Mouse (Mus musculus): ENCODE measurements around the gene Ipo8.
A peak's percentile ranks its signal among the peaks of the same experiment; 100 is the strongest.

Gene Ipo8

DNA sequence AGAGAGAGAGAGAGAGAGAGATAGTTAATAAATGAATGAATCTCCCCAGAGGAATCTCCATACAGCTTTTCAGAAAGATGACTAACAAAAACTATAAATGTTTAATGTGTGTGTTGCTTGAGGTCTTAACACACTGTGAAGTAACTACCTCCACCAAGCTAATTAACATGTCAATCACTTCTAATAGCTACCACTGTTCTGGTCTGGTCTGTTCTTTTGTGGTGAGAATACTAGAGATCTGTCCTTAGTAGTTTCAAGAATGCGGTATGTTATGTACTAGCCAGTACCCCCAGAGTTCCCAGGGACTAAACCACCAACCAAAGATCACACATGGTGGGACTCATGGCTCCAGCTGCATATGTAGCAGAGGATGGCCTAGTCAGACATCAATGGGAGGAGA lies 74.7 kb downstream of the Ipo8 start:
- no peak for DNase-seq (ENCODE audit: low spot score)

DNA sequence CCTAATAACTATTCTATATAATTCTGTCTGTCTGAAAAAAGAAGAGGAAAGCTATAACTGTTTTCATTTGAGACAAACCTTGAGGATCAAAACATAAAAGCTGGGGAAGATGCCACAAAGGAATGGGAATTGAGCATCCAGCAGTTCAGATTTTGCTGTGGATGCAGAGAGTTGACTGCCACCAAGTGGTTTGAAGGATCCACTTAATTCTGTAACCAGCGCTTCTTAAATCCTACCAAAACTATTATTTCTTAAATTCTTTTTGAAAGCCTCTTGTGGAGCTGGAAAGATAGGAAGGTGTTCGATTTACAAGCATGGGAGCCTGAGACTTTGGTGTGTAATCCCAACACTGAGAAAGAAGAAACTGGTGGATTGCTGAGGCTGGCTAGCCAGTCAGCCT lies 79.9 kb downstream of the Ipo8 start:
- no peak for DNase-seq (ENCODE audit: low spot score)

DNA sequence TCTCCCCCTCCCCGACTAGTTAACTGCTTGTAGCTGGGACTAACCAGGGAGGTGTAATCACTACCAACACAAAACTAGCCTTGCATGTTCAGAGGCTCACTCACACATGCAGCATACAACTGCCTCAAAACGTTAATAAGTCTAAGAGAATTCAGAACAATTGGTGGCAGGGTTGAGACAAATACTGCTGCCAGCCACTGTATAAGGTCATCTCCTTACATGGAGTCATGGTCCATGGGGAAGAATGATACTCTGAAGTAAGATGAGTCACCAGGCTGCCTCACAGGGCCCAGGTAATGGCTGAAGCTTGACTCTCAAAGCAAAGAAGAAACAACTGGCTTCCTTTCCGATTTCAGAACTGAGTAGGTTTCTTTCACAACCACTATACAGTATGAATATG lies 81.1 kb downstream of the Ipo8 start:
- no peak for DNase-seq (ENCODE audit: low spot score)

DNA sequence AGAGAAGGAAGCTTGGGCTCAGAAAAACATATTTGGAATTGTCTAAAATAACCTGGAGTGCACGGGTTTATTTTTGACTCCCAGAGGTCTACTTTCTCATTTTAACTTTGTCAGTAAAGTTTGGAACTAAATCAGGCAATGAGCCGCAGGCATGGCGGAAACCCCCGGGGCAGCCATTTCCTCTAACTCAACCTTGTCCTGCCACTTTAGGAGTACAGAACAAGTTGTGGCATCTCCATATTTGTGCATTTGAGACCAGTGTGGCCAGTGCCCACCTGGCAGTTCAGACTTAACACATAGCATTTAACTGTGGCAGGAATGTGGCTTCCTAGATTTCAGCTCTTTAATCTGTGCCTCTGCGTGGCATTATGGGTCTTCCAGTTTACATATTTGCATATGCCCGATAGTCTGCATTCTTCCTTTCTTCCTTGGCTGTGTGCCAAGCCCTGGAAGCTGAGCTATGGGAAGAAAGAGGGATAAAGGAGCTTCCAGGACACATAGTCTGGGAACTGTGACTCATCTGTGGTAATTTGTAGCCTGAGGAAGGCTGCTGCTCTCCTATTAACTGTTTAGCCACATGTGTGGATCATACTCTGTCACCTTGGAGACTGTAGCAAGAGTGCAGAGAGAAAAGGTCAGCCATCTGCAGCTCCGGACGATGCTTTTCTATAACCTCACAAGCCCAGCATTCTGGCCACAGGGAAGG lies 90.6 kb downstream of the Ipo8 start:
- DNase-seq (ENCODE audit: low spot score) = no peak

DNA sequence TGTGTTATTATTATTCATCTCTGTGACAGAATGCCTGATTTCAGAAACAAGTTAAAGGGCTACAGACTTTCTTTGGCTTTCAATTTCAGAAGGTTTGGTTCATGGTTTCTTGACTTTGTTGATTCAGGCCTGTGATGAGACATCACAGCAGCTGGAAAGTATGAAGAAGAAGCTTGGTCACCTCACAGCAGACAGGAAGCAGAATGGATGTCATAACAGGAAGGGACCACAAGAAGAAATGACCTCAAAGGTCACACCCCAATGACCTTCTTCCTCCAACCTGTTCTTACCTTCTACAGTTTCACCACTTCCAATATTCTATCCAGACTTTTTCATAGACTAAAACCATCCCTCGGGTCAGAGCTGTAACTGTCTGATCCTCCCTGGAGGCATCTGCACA lies 94.9 kb downstream of the Ipo8 start:
- DNase-seq (ENCODE audit: low spot score) = no peak

DNA sequence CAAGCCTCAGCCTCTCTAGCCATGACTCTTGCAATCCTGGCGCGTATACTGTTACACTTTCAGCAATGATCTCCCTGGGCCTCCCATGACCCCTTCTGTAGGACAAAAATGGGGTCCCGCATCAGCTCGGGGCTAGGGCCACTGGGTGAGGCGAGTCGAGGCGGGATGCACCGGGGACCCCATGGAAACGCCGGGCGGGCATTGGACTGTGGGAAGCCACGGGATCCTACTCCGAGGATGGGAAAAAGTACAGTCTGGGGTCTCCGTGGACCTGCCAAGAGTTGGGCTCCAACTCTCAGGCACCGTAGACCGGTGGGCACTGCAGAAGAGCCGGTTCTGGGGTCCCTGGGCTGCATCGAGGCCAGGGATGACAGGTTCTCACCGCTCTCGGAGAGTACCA lies 97.3 kb downstream of the Ipo8 start:
- DNase-seq (ENCODE audit: low spot score) = no peak

DNA sequence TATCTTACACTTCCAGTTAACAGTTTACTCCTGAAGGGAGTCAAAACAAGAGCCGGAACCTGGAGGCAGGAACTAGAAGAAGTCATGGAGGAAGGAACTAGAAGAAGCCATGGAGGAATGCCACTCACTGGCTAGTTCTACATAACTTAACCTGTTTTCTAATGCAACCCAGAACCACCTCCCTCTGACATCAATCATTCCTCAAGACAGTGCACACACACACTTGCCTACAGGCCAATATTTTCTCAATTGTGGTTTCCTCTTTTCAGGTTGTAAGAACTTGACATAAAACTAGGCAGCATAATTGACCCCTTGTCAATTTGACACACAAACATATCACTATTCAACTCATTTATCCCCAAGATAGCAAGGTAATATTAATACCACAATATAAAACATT lies 98.3 kb downstream of the Ipo8 start:
- no peak for DNase-seq (ENCODE audit: low spot score)

DNA sequence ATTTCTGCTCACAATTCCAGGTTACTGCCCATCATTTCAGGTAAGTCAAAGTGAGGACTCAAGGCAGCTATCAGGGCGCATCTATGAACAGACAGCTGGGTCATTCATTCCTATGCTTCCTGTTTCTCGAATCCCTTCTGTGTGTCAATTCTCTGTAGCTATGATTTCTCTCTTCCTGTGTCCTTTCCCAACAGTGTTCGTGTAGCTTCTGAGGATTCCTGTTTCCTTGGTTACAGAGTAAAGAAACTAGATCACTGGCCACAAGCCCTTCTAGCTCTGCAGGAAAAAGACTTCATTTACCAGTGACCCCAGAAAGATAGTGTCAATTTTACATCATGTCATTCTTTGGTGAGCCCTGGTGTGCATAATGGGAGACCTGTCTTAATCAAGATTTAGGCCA lies 102.7 kb downstream of the Ipo8 start:
- DNase-seq (ENCODE audit: low spot score) = no peak

DNA sequence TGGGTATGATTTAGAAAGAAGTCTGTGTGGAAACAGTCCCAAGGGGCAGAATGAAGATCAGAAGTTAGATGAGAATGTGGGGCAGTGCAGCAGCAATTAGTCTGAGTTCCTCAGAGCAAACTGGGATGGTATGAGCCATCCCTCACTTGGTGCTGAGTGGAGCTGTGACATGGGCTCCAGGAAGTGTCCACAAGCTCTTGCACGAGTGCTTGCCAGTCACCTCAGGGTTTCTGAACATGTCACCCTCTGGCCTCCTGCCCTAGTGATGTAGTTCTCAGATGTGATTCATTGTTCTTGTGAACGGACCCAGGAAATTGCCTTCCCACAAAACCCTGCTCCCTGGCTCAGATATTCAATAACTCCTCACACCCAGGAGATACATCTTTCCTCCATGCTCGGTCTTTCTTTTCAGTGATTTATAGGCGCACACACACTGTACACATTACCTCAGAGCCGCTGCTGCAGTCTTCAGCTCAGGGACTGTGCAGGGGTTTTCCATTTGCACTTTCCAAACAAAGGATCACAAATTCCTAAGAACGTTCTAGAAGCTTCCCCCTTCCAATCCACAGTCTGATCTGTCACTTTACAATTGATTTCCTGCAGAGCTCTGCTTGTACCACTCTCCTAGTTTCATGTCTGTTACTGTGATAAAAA lies 103.3 kb downstream of the Ipo8 start:
- peak; percentile 29 for DNase-seq (ENCODE audit: low spot score)

DNA sequence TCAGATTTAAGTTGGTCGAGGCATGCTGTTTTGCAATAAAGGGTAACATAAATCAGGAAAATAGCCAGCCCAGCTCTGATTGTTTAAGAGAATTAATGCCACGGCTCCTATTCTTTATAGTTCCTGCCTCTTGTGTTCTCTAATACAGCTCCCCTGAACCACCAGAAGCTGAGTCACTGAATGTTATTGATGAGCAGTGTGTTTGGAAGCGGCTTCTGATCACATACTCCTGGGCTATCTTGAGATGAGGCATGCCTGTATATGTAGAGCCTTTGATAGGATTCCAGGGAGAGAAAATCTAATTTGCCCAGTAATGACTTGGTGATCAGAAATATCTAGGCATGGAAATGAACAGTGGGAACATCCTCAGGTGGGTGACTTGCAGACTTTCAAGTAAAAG lies 106.8 kb downstream of the Ipo8 start:
- no peak for DNase-seq (ENCODE audit: low spot score)
